Mouse (Mus musculus) C2C12 (cell line): Measurements from ENCODE around the gene Fndc11. TPM values are rescaled to one million over a fixed set of nuclear protein-coding genes. Genes with fewer than 3 reads are reported as not detected.

Experiments
- H3K27me3 ChIP-seq: one replicate; pipeline ENCODE4 v1.6.1; 2011; ENCODE audit not compliant: control insufficient read depth, insufficient read depth, insufficient read length
- H3K36me3 ChIP-seq: one replicate; pipeline ENCODE4 v1.6.1; 2011; ENCODE audit not compliant: control insufficient read depth, insufficient read depth
- H3K4me3 ChIP-seq: one replicate; pipeline ENCODE4 v1.5.1; 2011; ENCODE audit warnings: mild to moderate bottlenecking, control low read depth; ENCODE audit not compliant: poor library complexity, insufficient read depth, severe bottlenecking
- H3K79me2 ChIP-seq: one replicate; pipeline ENCODE4 v1.6.1; 2011; ENCODE audit not compliant: control insufficient read depth, insufficient read depth
- H3K79me3 ChIP-seq: one replicate; pipeline ENCODE4 v1.6.1; 2011; ENCODE audit warnings: low read depth, control low read depth
- H3ac ChIP-seq: one replicate; pipeline ENCODE3; 2011; ENCODE audit warnings: low read depth; ENCODE audit not compliant: control insufficient read depth, insufficient read length
- CEBPB ChIP-seq: IDR thresholded peaks from one replicate; pipeline ENCODE4 v1.6.1; 2011; ENCODE audit warnings: low read depth, mild to moderate bottlenecking, control low read depth, moderate library complexity
- CTCF ChIP-seq: IDR thresholded peaks from one replicate; pipeline ENCODE4 v1.5.1; 2011; ENCODE audit not compliant: control insufficient read depth, insufficient read depth, insufficient read length
- FOSL1 ChIP-seq: IDR thresholded peaks from one replicate; pipeline ENCODE4 v1.8.0; 2011; ENCODE audit warnings: mild to moderate bottlenecking, low read length; ENCODE audit not compliant: poor library complexity, insufficient read depth, severe bottlenecking
- MAX ChIP-seq: IDR thresholded peaks from one replicate; pipeline ENCODE4 v1.6.1; 2011; ENCODE audit warnings: mild to moderate bottlenecking, control low read depth
- MYOD1 ChIP-seq: IDR thresholded peaks from one replicate; pipeline ENCODE4 v1.6.1; 2011; ENCODE audit warnings: low read depth; ENCODE audit not compliant: control insufficient read depth, insufficient read length
- MYOG ChIP-seq: IDR thresholded peaks from one replicate; pipeline ENCODE4 v1.6.1; 2011; ENCODE audit not compliant: control insufficient read depth, insufficient read length; ENCODE audit errors: extremely low read depth
- USF1 ChIP-seq: IDR thresholded peaks from one replicate; pipeline ENCODE4 v1.6.1; 2011; ENCODE audit warnings: low read depth, mild to moderate bottlenecking, control low read depth, moderate library complexity
- polyA plus RNA-seq: library from polyadenylated mRNA; unstranded; fragments of >200 nt; fragmentation: generic; extraction: Trizol; gene quantifications from one replicate; pipeline ENCODE4 v1.2.1, GENCODE M21; 2012; ENCODE audit warnings: missing spikeins

The Fndc11 gene
- polyA plus RNA-seq, 1 experiment, result not detected

- H3K79me2 ChIP-seq, result no peaks in the 10 kb centered on the region
- no peak overlapping the region for H3ac ChIP-seq
- H3K79me3 ChIP-seq, result no peaks in the 10 kb centered on the region
- H3K4me3 ChIP-seq, result no peak overlapping the region
- H3K27me3 ChIP-seq, result peaks cover 14% of the 10 kb centered on the region
- TF ChIP-seq MAX (no peak), USF1 (no peak), CTCF (no peak)
- H3K36me3 ChIP-seq, result peaks cover 3% of the 10 kb centered on the region
Measured at GRCm38 (mm10) chr2:181224994-181225393, 5.2 kb downstream of the Fndc11 start.

- no peak for TF ChIP-seq CEBPB
- Histone ChIP-seq H3ac (no peak overlapping the region), H3K27me3 (no peaks in the 10 kb centered on the region), H3K79me2 (no peaks in the 10 kb centered on the region), H3K36me3 (peaks cover 5% of the 10 kb centered on the region), H3K4me3 (no peak overlapping the region), H3K79me3 (no peaks in the 10 kb centered on the region)
Measured at GRCm38 (mm10) chr2:181227122-181227521, 7.3 kb downstream of the Fndc11 start.

- H3ac ChIP-seq, result no peak overlapping the region
- H3K27me3 ChIP-seq, result no peaks in the 10 kb centered on the region
- TF ChIP-seq CEBPB (no peak), MYOD1 (no peak), FOSL1 (no peak), CTCF (no peak), MAX (no peak), MYOG (no peak), USF1 (no peak)
- no peaks in the 10 kb centered on the region for H3K79me3 ChIP-seq
- H3K4me3 ChIP-seq, result no peak overlapping the region
- H3K79me2 ChIP-seq, result no peaks in the 10 kb centered on the region
- peaks cover 17% of the 10 kb centered on the region for H3K36me3 ChIP-seq
Measured at GRCm38 (mm10) chr2:181228335-181228734, 8.5 kb downstream of the Fndc11 start.

DNA sequence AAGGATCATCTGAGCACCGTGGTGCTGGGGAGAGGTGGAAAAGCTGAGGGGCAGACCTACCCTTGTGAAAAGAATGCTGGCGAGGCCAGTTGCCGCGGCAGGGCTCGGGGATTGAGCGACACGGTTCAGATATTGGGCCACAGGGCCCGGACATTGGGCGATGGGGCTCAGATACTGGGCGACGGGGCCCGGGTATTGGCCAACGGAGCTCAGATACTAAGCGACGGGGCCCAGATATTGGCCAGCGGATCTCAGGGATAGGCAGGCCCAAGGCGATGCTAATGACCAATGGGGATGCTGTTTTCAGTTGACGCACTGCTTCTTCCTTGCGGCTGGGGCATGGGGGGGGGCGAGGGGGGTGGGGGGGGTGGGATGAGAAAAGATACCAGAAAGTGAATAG, 11.4 kb downstream of the Fndc11 start:
- no peaks in the 10 kb centered on the region for H3K79me2 ChIP-seq
- H3K27me3 ChIP-seq, result no peaks in the 10 kb centered on the region
- no peak overlapping the region for H3K4me3 ChIP-seq
- peaks cover 21% of the 10 kb centered on the region for H3K36me3 ChIP-seq
- H3ac ChIP-seq, result no peak overlapping the region
- H3K79me3 ChIP-seq, result no peaks in the 10 kb centered on the region
- TF ChIP-seq USF1, result no peak
- no peak for TF ChIP-seq FOSL1
- TF ChIP-seq CTCF, result no peak
- no peak for TF ChIP-seq MYOG
- TF ChIP-seq MAX, result no peak
- TF ChIP-seq MYOD1, result no peak
- no peak for TF ChIP-seq CEBPB

GRCm38 (mm10) chr2:181233443-181233842, 13.6 kb downstream of the Fndc11 start:
- no peak for TF ChIP-seq USF1
- no peak for TF ChIP-seq CTCF
- no peak for TF ChIP-seq MAX
- TF ChIP-seq MYOG, result no peak
- no peak for TF ChIP-seq CEBPB
- no peak for TF ChIP-seq MYOD1
- TF ChIP-seq FOSL1, result no peak
- peaks cover 28% of the 10 kb centered on the region for H3K36me3 ChIP-seq
- H3K27me3 ChIP-seq, result no peaks in the 10 kb centered on the region
- no peaks in the 10 kb centered on the region for H3K79me2 ChIP-seq
- no peaks in the 10 kb centered on the region for H3K79me3 ChIP-seq
- H3K4me3 ChIP-seq, result no peak overlapping the region
- H3ac ChIP-seq, result no peak overlapping the region

DNA sequence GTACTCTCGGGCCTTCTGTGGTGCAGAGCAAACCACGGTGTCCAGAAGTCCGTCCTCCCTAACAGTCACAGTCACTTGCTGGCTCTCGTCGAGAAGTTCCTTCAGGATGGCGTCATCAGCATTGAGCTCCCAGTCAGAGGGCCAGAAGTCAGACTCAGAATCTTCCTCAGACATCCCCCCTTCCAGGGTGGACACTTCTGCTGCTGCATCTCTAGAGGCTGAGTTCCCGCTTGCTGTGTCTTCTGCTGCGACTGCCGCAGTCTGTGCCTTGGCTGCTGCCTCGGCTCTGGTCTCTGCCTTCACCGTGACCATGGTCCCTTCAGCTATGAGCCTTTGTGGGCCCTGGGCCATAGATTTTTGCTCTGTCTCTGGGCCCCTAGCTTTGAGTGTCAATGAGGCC, 14.9 kb downstream of the Fndc11 start:
- H3K79me2 ChIP-seq, result no peaks in the 10 kb centered on the region
- TF ChIP-seq MYOG (no peak), CTCF (no peak), MYOD1 (no peak), MAX (no peak), CEBPB (no peak), FOSL1 (no peak), USF1 (no peak)
- no peaks in the 10 kb centered on the region for H3K79me3 ChIP-seq
- H3K36me3 ChIP-seq, result peaks cover 28% of the 10 kb centered on the region
- no peaks in the 10 kb centered on the region for H3K27me3 ChIP-seq
- no peak overlapping the region for H3ac ChIP-seq
- no peak overlapping the region for H3K4me3 ChIP-seq
